1 mouse cellular context compared by ENCODE assay signal in the genomic region with DNA sequence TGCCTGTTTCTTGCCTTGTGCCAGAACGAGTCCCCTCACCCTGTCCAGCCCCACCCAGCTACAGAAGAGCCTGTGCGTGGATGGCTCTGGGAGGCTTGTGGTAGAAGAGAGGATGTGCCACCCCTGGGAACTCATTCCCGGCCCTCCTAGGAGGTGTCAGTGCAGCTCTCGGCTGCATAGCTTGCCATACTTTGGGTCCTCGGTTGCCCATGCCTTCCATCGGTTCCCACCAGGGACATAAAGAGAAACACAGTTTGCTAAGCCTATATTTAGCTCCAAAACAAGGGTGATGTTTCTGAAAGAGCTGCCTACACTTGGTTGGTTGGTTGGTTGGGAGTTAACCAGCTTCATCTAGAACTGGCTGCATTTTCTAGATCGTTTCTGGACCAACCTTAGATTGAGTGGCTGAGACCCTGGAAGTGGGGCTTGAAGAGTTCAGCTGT.
TF ChIP-seq lines count a peak whose summit lies in the region.

No protein-coding gene starts in this region.

TF ChIP-seq in CH12.LX, 34 proteins besides CTCF, POLR2A, EP300 and RAD21 (continued from another document):
- no peak for TF ChIP-seq E2F4 (IDR thresholded peaks at IDR 0.05; ENCODE audit: insufficient replicate concordance, low read depth, low read length)
- no peak for TF ChIP-seq MEF2A (IDR thresholded peaks at IDR 0.05; ENCODE audit: borderline replicate concordance, low read depth, low read length)
- no peak for TF ChIP-seq TBP (conservative IDR thresholded peaks at IDR 0.05; ENCODE audit: low read depth, low read length)
- no peak for TF ChIP-seq MAX (IDR thresholded peaks at IDR 0.05; ENCODE audit: low read length)
- TF ChIP-seq NELFE (IDR thresholded peaks at IDR 0.05; ENCODE audit: low read depth, low read length) = no peak
- no peak for TF ChIP-seq UBTF (IDR thresholded peaks at IDR 0.05; ENCODE audit: low read depth, low read length)
- TF ChIP-seq NRF1 (IDR thresholded peaks at IDR 0.05; ENCODE audit: low read depth, low read length) = no peak
